Mouse (Mus musculus): ENCODE results near the gene Dpyd.

DNA sequence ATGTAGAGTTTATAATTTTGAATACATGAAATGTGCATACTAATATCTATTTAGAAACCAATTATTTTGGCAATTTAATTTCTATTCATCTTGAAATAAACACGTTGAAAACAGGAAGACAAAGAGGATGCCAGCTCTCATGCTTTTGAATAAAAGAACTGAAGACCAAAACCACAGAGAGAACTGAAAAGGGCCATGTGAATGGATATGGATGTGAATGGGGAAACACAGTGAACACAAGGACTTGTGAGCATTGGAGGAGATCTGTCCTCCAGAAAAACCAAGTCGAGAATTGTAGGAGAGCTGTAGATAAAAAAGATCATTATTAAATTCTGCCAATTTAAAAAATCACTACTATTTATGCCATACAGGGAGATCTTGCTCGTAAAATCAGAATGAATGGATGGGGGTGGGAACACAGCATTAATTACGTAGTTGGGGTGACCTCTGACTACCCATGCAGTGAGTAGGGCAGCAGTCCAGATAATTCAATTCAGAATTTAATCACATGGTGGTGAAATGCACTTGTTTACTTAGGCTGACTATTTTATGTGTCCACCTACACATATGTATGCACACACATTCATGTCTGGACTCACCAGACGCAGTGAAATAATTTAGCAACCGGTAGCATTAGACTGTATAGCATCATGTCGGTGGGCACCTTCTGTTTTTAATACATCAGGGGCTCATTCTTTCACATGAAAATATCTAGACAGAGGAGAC, 114.3 kb downstream of the Dpyd start:
- TF ChIP-seq CTCF (IDR thresholded peaks at IDR 0.05; ENCODE audit: borderline replicate concordance, insufficient read depth, low read depth, low read length), result no peak
- no peak for TF ChIP-seq POLR2A (IDR thresholded peaks at IDR 0.05; ENCODE audit: borderline replicate concordance, insufficient read depth, low read length)

Data from cerebellum, adult 2 months (tissue).